Mouse (Mus musculus): ENCODE measurements around the gene Dgkb.

The Dgkb gene

GRCm38 (mm10) chr12:38600165-38600845 lies 782.8 kb downstream of the Dgkb start:
- no peak for DNase-seq

- DNase-seq: no peak
Observed at GRCm38 (mm10) chr12:38608104-38608503, 790.6 kb downstream of the Dgkb start.

GRCm38 (mm10) chr12:38668265-38668664 lies 850.7 kb downstream of the Dgkb start:
- no peak for DNase-seq

Data from kidney, postnatal 14 days (tissue).